Mouse (Mus musculus) forebrain, embryonic 15.5 days (tissue): ENCODE data around the gene Ftcd. TPM values are rescaled to one million over a fixed set of nuclear protein-coding genes. Genes with fewer than 3 reads are reported as not detected.

Experiments used
- ATAC-seq: fragments of 200-750 bp; cut with Nextera tagmentation; replicated peaks from 2 replicates; pipeline ENCODE4 v1.8.0; 2017; ENCODE audit warnings: mild to moderate bottlenecking, moderate TSS enrichment, moderate library complexity
- H3K27ac ChIP-seq: fragments of 300-500 bp; sonication (generic); replicated peaks from 2 replicates; pipeline ENCODE4 v1.5.1; 2015; ENCODE audit warnings: mild to moderate bottlenecking, inconsistent platforms
- H3K27me3 ChIP-seq: fragments of 300-500 bp; sonication (generic); 2 replicates; pipeline ENCODE4 v1.6.1; 2015; ENCODE audit warnings: inconsistent platforms
- H3K36me3 ChIP-seq: fragments of 300-500 bp; sonication (generic); 2 replicates; pipeline ENCODE4 v1.6.1; 2015; ENCODE audit warnings: mild to moderate bottlenecking, inconsistent platforms
- H3K4me1 ChIP-seq: fragments of 300-500 bp; sonication (generic); 2 replicates; pipeline ENCODE4 v1.6.1; 2015; ENCODE audit warnings: inconsistent platforms
- H3K4me2 ChIP-seq: fragments of 300-500 bp; sonication (generic); replicated peaks from 2 replicates; pipeline ENCODE4 v1.6.1; 2015; ENCODE audit warnings: mild to moderate bottlenecking, inconsistent platforms
- H3K4me3 ChIP-seq: fragments of 300-500 bp; sonication (generic); 2 replicates; pipeline ENCODE4 v1.5.1; 2015; ENCODE audit warnings: mild to moderate bottlenecking, inconsistent platforms
- H3K9ac ChIP-seq: fragments of 300-500 bp; sonication (generic); replicated peaks from 2 replicates; pipeline ENCODE4 v1.6.1; 2015; ENCODE audit warnings: mild to moderate bottlenecking, inconsistent platforms
- H3K9me3 ChIP-seq: fragments of 300-500 bp; sonication (generic); 2 replicates; pipeline ENCODE4 v1.6.1; 2016; ENCODE audit warnings: inconsistent platforms
- WGBS: fragments of 180-500 bp; shearing (Covaris S2); methylation state at CpG from one replicate; pipeline ENCODE4 v1.1.7; 2015; ENCODE audit warnings: mixed read lengths; 5-methylcytosine and 5-hydroxymethylcytosine counted together
- polyA plus RNA-seq: library from polyadenylated mRNA; unstranded; fragments of >200 nt; fragmentation: Nextera tagmentation; extraction: Ambion mirVana; gene quantifications from 2 replicates; pipeline ENCODE4 v1.2.1, GENCODE M21; 2015

Gene Ftcd
- polyA plus RNA-seq = 0.08 TPM in 1 of 2 replicates, not detected in the other

DNA sequence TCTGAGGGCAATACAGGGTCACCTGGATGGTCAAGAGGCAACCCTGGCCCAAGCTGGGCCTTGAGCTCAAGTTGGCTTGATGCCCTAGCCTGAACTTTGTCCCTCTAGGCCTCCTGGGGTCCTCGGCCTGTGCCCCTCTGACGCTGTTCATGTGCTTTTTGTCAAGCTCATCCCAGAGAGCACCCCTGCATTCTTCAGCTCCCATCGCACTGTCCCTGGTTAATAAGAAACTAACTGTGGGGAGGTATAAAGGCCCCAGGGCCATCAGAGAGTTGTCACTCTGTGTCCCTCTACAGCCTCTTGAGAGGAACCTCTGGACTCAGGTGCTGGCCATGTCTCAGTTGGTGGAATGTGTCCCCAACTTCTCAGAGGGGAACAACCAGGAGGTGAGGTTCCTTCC is at the start of gene Ftcd:
TSS of gene Ftcd (plus strand) at position 275 of the 400 bp plus-strand sequence.
- no peak within 1 kb of the TSS for H3K4me3 ChIP-seq
- H3K4me1 ChIP-seq = no peaks in the 10 kb centered on the region
- ATAC-seq = no peak
- no peaks in the 10 kb centered on the region for H3K36me3 ChIP-seq
- no peaks in the 10 kb centered on the region for H3K27me3 ChIP-seq
- no peak within 1 kb of the TSS for H3K4me2 ChIP-seq
- no peaks in the 10 kb centered on the region for H3K9me3 ChIP-seq
- no peak within 1 kb of the TSS for H3K27ac ChIP-seq
- WGBS = 85% methylated on average over 3 of the region's 3 CpGs
- no peak within 1 kb of the TSS for H3K9ac ChIP-seq

DNA sequence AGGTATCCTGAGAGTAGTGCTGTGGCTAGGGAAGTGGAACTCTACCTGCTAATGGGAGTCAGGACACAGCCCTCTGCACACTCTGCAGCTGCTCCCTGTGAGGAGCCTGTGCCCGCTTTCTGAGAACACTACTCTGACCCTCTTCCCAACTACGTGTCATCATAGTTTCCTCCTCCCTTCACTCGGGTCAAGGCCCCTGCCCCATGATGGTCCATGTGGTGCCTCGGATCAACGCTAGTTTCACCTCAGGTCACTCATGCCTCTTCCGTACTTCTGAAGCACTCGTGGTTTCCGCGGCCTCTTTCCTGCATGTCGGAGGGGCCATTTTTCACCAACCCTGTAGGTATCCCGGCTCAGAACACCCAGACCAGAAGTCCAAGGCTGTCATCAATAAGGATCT is 44.5 kb upstream of the Ftcd start:
- 4% methylated on average over 11 of the region's 11 CpGs for WGBS
- Histone ChIP-seq H3K9me3 (no peaks in the 10 kb centered on the region), H3K27me3 (no peaks in the 10 kb centered on the region), H3K27ac (peak overlapping the region; percentile 44), H3K4me2 (peak overlapping the region; percentile 73), H3K4me3 (peak overlapping the region; percentile 76), H3K36me3 (peaks cover 21% of the 10 kb centered on the region), H3K9ac (peak overlapping the region; percentile 32), H3K4me1 (peaks cover 23% of the 10 kb centered on the region)
- no peak; the same call in 1 of the 2 replicates for ATAC-seq

DNA sequence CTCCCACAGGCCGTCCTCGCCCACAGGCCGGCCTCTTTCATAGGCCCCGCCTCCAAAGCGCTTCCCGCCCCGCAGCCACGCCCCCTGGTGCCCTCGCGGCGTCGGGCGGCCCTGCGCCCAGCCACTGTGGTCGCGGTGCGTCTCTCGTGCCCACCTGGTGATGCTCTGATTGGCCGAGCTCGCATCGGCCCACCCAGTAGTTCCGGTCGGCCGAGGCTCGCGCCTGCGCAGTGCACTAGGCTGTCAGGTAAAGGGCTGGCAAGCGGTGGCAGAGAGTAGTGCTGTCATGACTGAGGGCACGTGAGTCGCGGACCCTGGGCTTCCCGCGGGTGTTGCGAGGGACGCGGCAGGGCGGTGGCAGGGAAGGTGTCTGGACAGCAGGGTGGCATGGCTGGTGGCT is 44.1 kb upstream of the Ftcd start, which contains the start of gene Lss:
TSS of gene Lss (plus strand) at position 214 of the 400 bp plus-strand sequence.
- Histone ChIP-seq H3K4me2 (peak within 1 kb of the TSS; percentile 73), H3K9me3 (no peaks in the 10 kb centered on the region), H3K9ac (peak within 1 kb of the TSS; percentile 69), H3K4me1 (peaks cover 23% of the 10 kb centered on the region), H3K27ac (peak within 1 kb of the TSS; percentile 83), H3K36me3 (peaks cover 25% of the 10 kb centered on the region), H3K27me3 (no peaks in the 10 kb centered on the region), H3K4me3 (peak within 1 kb of the TSS; percentile 76)
- under 1% methylated on average over 36 of the region's 37 CpGs for WGBS
- ATAC-seq = peak; percentile 99

DNA sequence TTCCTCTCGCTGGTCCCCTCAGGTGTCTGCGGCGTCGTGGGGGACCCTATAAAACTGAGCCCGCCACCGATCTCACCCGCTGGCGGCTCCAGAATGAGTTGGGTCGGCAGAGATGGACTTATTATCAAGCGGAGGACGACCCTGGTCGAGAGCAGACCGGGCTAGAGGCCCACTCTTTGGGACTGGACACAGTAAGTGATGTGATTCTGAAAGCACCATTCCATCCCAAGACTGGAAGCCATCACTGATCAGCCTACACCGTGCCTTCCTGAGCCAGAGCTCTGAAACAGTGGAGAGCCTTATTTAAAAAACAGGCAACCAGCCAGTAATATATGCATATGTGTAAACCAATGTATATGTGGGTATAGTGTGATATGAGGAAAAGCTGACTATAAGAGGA is 43.6 kb upstream of the Ftcd start:
- peak overlapping the region; percentile 83 for H3K27ac ChIP-seq
- WGBS = under 1% methylated on average over 14 of the region's 14 CpGs
- H3K9me3 ChIP-seq = no peaks in the 10 kb centered on the region
- H3K9ac ChIP-seq = peak overlapping the region; percentile 69
- peak overlapping the region; percentile 73 for H3K4me2 ChIP-seq
- peak; percentile 55 for ATAC-seq
- H3K36me3 ChIP-seq = peaks cover 30% of the 10 kb centered on the region
- no peaks in the 10 kb centered on the region for H3K27me3 ChIP-seq
- H3K4me1 ChIP-seq = peaks cover 23% of the 10 kb centered on the region
- H3K4me3 ChIP-seq = peak overlapping the region; percentile 76

DNA sequence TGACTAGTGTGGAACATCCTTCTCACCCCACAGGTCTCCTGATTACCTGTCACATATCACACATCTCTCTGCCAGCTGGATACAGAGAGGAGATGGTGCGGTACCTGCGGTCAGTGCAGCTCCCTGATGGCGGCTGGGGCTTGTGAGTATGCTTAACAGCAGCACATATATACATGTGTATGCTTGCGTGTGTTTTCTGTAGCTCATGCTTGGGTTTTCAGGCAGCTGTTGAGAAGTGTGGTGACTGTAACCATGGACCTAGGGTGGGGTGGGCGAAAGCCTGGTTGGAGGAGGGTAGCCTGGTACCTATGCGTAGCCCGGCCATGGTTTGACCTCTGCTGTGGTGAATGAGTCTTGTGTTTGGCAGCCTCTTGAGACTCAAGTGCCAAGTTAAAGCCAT is 39.9 kb upstream of the Ftcd start:
- no peaks in the 10 kb centered on the region for H3K27me3 ChIP-seq
- no peak for ATAC-seq
- no peak overlapping the region for H3K9ac ChIP-seq
- no peaks in the 10 kb centered on the region for H3K9me3 ChIP-seq
- H3K4me1 ChIP-seq = peaks cover 23% of the 10 kb centered on the region
- peaks cover 65% of the 10 kb centered on the region for H3K36me3 ChIP-seq
- H3K4me3 ChIP-seq = no peak overlapping the region
- H3K27ac ChIP-seq = no peak overlapping the region
- 93% methylated on average over 7 of the region's 7 CpGs for WGBS
- H3K4me2 ChIP-seq = no peak overlapping the region

DNA sequence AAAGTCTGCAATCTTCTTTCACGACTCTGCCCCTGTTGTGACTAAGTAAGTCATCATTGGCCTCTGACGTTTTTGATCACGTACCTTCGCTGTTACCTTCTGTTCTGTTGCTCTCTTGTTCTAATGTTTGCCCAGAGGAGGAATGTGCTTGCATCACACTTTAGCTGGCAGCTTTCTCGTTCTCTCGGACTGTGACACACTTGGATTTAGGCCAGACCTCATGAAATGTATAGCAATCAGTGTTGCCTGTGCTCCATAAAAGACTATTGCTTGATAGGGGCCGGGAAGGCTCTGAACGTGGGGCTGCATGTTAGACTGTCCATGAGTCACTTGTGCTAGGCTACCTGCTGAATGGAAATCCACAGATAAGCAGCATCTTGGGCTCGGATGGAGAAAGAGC is 37.8 kb upstream of the Ftcd start:
- Histone ChIP-seq H3K4me3 (no peak overlapping the region), H3K9ac (no peak overlapping the region), H3K27me3 (no peaks in the 10 kb centered on the region), H3K4me1 (peaks cover 8% of the 10 kb centered on the region), H3K4me2 (no peak overlapping the region), H3K27ac (no peak overlapping the region), H3K36me3 (peaks cover 85% of the 10 kb centered on the region), H3K9me3 (no peaks in the 10 kb centered on the region)
- no peak for ATAC-seq
- 79% methylated on average over 9 of the region's 9 CpGs for WGBS

DNA sequence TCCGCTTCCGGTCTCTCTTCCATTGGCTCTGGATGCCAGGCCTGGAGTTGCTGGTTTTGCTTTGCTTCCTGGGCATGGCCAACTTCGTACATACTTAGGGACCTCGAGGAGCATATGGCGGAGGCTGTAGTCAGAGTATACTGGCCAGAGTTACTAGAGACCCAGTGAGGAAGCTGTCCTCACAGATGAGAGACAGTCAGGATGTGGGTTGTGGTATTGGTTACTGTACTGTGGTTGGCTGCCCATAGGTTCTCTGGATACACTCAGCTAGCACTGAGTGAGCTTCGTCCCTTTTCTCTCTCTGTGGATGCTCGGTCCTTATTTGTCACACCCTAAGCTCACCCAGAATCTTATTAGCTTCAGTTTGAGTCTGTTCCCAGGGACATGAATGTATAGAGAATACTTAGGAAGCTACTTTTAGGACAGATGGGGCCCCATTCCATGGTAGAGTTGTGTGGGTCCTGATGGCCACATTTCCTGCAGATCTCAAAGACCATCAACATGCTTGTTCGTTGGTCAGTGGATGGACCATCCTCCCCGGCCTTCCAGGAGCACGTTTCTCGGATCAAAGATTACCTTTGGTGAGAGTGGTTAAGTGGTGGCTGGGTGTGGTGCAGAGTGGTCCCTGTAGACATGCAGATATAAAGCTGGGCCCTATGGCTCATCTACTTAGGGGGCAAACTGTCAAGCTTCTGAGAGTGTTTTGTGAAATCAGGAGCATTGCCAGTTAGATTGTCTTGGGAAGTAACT is 33.9 kb upstream of the Ftcd start:
- 95% methylated on average over 11 of the region's 11 CpGs for WGBS
- ATAC-seq = no peak
- Histone ChIP-seq H3K4me1 (no peaks in the 10 kb centered on the region), H3K27ac (no peak overlapping the region), H3K36me3 (peaks cover 97% of the 10 kb centered on the region), H3K27me3 (no peaks in the 10 kb centered on the region), H3K9ac (no peak overlapping the region), H3K4me3 (no peak overlapping the region), H3K9me3 (no peaks in the 10 kb centered on the region), H3K4me2 (no peak overlapping the region)

DNA sequence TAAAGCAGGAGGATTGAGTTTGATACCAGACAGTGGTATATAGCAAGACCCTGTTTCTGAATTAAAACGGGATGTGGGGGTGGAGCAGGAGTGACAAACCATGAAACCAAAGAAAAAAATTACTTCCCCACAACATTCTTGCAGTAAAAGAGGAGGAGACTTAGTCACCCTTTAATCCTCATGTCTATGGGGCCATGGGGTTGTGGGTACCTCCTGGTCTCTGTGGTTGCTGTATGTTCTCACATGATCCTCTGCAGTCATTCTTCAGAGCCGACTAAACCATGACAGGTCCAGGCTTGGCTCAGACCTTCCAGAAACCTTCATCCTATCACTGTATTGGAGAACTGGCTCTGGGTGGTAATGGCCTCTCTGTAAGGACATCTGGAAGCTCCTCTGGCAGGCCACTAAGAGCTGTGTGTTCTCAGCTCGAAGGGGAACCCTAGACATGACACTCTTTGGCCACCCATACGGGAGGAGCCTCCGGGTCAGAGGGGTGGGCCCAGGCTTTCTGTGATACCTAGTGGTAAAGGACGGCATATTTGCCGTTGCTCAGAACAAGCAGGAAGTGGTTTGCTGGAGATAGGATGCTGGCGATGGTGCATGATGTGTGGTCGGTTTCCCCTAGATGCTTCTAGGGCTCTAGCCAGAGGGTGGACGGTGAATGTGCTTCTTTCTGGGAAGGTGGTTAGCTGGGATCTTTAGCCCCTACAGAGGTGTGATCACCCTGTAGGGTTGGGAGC is 32.6 kb upstream of the Ftcd start:
- no peak overlapping the region for H3K4me2 ChIP-seq
- H3K4me3 ChIP-seq = no peak overlapping the region
- no peak for ATAC-seq
- H3K4me1 ChIP-seq = no peaks in the 10 kb centered on the region
- H3K9ac ChIP-seq = no peak overlapping the region
- H3K27ac ChIP-seq = no peak overlapping the region
- H3K27me3 ChIP-seq = no peaks in the 10 kb centered on the region
- 93% methylated on average over 10 of the region's 10 CpGs for WGBS
- no peaks in the 10 kb centered on the region for H3K9me3 ChIP-seq
- H3K36me3 ChIP-seq = peaks cover 96% of the 10 kb centered on the region

DNA sequence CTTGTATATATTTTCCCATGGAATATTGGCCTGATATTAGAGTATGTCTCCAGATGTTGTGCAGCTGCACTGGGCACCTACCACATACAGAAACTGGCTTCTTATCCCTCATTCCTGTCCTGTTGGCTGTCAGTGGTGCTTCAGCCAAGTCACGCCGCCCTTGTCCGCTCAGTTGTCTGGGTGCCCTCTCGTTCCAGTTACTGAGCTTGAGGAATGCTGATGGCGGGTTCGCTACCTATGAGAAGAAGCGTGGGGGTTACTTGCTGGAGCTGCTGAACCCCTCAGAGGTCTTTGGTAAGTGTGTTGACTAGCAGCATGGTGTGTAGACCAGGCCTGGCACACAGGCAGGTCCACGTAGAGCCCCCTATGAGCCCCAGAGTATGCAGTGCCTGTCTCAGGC is 28.9 kb upstream of the Ftcd start:
- no peaks in the 10 kb centered on the region for H3K4me1 ChIP-seq
- no peak overlapping the region for H3K27ac ChIP-seq
- H3K9me3 ChIP-seq = no peaks in the 10 kb centered on the region
- no peak overlapping the region for H3K4me3 ChIP-seq
- no peak overlapping the region for H3K4me2 ChIP-seq
- no peak overlapping the region for H3K9ac ChIP-seq
- H3K27me3 ChIP-seq = no peaks in the 10 kb centered on the region
- peaks cover 97% of the 10 kb centered on the region for H3K36me3 ChIP-seq
- 96% methylated on average over 8 of the region's 8 CpGs for WGBS
- ATAC-seq = no peak

DNA sequence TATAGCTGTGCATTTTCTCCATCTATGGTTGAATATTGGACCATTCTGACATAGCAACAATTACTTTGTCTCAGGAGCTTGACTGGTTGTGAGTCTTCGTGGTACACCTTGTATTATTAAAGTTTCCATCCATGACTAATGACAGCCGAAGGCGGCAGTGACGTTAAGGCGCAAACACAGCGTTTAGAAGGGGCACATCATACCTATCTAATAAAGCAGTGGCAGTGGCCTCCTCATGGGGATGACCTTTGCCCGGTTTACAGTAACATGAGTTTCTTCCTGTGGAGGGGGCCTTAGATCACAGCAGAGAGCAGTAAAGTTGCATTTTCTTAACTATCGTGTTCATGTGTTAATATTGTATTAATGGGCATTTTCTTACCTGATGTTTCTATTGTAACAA is 27.2 kb upstream of the Ftcd start:
- 95% methylated on average over 8 of the region's 8 CpGs for WGBS
- Histone ChIP-seq H3K9me3 (no peaks in the 10 kb centered on the region), H3K4me2 (no peak overlapping the region), H3K27ac (no peak overlapping the region), H3K4me3 (no peak overlapping the region), H3K9ac (no peak overlapping the region), H3K4me1 (no peaks in the 10 kb centered on the region), H3K36me3 (peaks cover 98% of the 10 kb centered on the region), H3K27me3 (no peaks in the 10 kb centered on the region)
- no peak for ATAC-seq

DNA sequence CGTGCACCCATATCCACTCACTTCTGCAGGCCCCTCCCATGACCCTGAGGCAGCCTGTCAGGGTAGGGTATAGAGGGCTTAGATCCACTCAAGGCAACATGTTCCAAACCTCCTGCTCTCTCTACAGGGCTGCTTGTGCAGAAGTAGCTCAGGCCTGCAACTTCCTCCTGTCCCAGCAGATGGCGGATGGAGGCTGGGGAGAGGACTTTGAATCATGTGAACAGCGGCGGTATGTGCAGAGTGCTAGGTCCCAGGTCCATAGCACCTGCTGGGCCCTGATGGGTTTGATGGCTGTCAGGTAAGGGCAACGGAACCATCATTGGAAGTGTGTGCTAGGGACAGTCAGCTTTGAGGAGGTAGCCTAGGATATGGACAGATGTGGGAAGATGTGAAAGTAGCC is 25.0 kb upstream of the Ftcd start:
- no peaks in the 10 kb centered on the region for H3K9me3 ChIP-seq
- H3K4me3 ChIP-seq = no peak overlapping the region
- peaks cover 94% of the 10 kb centered on the region for H3K36me3 ChIP-seq
- H3K27me3 ChIP-seq = no peaks in the 10 kb centered on the region
- H3K4me2 ChIP-seq = no peak overlapping the region
- WGBS = 88% methylated on average over 5 of the region's 5 CpGs
- no peak overlapping the region for H3K9ac ChIP-seq
- H3K27ac ChIP-seq = no peak overlapping the region
- no peak; the same call in 1 of the 2 replicates for ATAC-seq
- H3K4me1 ChIP-seq = no peaks in the 10 kb centered on the region

DNA sequence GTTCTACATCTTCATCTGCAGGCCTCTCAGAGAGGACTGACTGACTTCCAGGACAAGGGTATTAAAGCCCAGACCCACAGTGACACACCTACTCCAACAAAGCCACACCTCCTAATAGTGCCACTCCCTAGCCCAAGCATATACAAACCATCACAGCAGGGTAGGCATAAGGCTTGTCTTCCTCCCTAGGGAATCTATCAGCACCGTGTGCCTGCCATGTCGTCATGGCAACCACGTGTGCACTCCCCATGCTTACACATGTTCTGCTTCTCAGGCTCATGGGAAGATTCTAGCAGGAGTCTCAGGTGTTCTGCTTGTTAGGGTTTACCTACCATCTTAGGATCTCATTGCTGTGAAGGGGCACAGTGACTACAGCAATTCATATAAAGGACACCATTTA is 23.9 kb upstream of the Ftcd start:
- Histone ChIP-seq H3K4me2 (no peak overlapping the region), H3K4me1 (no peaks in the 10 kb centered on the region), H3K27ac (no peak overlapping the region), H3K27me3 (no peaks in the 10 kb centered on the region), H3K9me3 (no peaks in the 10 kb centered on the region), H3K4me3 (no peak overlapping the region), H3K9ac (no peak overlapping the region), H3K36me3 (peaks cover 88% of the 10 kb centered on the region)
- 73% methylated on average over 3 of the region's 3 CpGs for WGBS
- no peak for ATAC-seq
